Mouse (Mus musculus): Measurements from ENCODE around the gene Ampd3. TPM values are rescaled to one million over a fixed set of nuclear protein-coding genes. Genes with fewer than 3 reads are reported as not detected.

Ampd3 gene
- polyA plus RNA-seq, 1 experiment from 2014 or later: 3.0 TPM

- H3K27ac ChIP-seq (ENCODE audit: low read length): no peak overlapping the region
- H3K4me2 ChIP-seq (ENCODE audit: low read depth, low read length): no peak overlapping the region
- no peaks in the 10 kb centered on the region for H3K27me3 ChIP-seq (ENCODE audit: control insufficient read depth, insufficient read depth, low read depth, low read length)
- no peaks in the 10 kb centered on the region for H3K36me3 ChIP-seq (ENCODE audit: control insufficient read depth, insufficient read depth, low read length)
- no peaks in the 10 kb centered on the region for H3K9me3 ChIP-seq (ENCODE audit: control insufficient read depth, low read length)
- no peak; the same call in 1 of the 2 replicates for ATAC-seq (ENCODE audit: low read depth)
- no peak overlapping the region for H3K4me3 ChIP-seq (ENCODE audit: low read length)
- no peak overlapping the region for H3K9ac ChIP-seq (ENCODE audit: low read length)
- H3K4me1 ChIP-seq (replicated peaks; ENCODE audit: control insufficient read depth, insufficient read depth, low read length): peaks cover 2% of the 10 kb centered on the region; the same call in 1 of the 2 replicates
- WGBS: 50% methylated on average over 3 of the region's 3 CpGs
These were observed 36.3 kb downstream of the Ampd3 start for GRCm38 (mm10) chr7:110804266-110804665.

DNA sequence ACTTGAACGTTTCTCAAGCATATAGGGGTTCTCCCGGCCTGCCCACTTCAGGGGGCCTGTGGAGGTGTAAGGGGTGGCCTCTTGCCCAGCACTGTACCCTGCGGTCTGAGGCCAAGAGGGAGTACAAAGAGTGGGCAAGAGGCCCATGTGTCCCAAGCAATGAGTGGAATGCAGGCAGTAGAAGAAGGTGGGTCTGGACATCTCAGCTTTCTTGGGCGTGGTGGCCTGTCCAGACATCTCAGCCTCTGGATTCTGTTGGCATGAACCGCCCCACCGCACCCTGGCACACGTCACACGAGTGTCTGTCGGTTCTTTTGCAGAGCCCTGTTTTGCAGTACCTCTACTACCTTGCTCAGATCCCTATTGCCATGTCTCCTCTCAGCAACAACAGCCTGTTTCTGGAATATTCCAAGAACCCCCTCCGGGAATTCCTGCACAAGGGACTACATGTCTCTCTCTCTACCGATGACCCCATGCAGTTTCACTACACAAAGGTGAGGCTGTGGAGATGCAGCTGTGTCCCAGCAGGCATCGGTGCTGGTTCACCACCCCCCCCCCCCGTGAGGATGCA, 39.5 kb downstream of the Ampd3 start:
- peaks cover 2% of the 10 kb centered on the region; the same call in 1 of the 2 replicates for H3K4me1 ChIP-seq (replicated peaks; ENCODE audit: control insufficient read depth, insufficient read depth, low read length)
- peak; percentile 30; the same call in 1 of the 2 replicates for ATAC-seq (ENCODE audit: low read depth)
- H3K9me3 ChIP-seq (ENCODE audit: control insufficient read depth, low read length): no peaks in the 10 kb centered on the region
- no peak overlapping the region for H3K27ac ChIP-seq (ENCODE audit: low read length)
- H3K4me3 ChIP-seq (ENCODE audit: low read length): no peak overlapping the region
- no peaks in the 10 kb centered on the region for H3K36me3 ChIP-seq (ENCODE audit: control insufficient read depth, insufficient read depth, low read length)
- 75% methylated on average over 13 of the region's 13 CpGs for WGBS
- H3K9ac ChIP-seq (ENCODE audit: low read length): no peak overlapping the region
- no peak overlapping the region for H3K4me2 ChIP-seq (ENCODE audit: low read depth, low read length)
- no peaks in the 10 kb centered on the region for H3K27me3 ChIP-seq (ENCODE audit: control insufficient read depth, insufficient read depth, low read depth, low read length)

DNA sequence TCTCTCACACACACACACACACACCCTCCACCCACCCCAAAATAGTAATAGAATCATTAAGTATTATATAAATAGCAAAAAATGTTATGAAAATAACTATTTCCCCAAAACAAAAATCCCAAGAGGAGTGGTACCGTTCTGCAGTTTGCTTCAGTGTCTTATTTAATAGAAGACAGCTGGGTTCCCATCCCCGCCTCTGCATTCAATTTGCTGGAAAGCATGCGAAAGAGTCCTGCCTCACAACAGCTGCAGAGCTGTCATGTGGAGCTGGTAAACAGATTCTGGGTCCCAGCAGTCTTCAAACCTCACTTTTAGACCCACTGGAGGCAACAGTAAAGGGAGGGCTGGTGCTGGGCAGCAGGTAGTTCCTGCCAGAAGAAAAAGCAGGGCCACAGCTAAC, 41.0 kb downstream of the Ampd3 start:
- Histone ChIP-seq H3K4me1 (replicated peaks; ENCODE audit: control insufficient read depth, insufficient read depth, low read length) (peaks cover 2% of the 10 kb centered on the region; the same call in 1 of the 2 replicates), H3K36me3 (ENCODE audit: control insufficient read depth, insufficient read depth, low read length) (no peaks in the 10 kb centered on the region; the same call in 1 of the 2 replicates), H3K27ac (ENCODE audit: low read length) (no peak overlapping the region), H3K27me3 (ENCODE audit: control insufficient read depth, insufficient read depth, low read depth, low read length) (no peaks in the 10 kb centered on the region), H3K9me3 (ENCODE audit: control insufficient read depth, low read length) (no peaks in the 10 kb centered on the region), H3K9ac (ENCODE audit: low read length) (no peak overlapping the region), H3K4me3 (ENCODE audit: low read length) (no peak overlapping the region), H3K4me2 (ENCODE audit: low read depth, low read length) (no peak overlapping the region)
- no peak for ATAC-seq (ENCODE audit: low read depth)
- 54% methylated on average over 3 of the region's 3 CpGs for WGBS

DNA sequence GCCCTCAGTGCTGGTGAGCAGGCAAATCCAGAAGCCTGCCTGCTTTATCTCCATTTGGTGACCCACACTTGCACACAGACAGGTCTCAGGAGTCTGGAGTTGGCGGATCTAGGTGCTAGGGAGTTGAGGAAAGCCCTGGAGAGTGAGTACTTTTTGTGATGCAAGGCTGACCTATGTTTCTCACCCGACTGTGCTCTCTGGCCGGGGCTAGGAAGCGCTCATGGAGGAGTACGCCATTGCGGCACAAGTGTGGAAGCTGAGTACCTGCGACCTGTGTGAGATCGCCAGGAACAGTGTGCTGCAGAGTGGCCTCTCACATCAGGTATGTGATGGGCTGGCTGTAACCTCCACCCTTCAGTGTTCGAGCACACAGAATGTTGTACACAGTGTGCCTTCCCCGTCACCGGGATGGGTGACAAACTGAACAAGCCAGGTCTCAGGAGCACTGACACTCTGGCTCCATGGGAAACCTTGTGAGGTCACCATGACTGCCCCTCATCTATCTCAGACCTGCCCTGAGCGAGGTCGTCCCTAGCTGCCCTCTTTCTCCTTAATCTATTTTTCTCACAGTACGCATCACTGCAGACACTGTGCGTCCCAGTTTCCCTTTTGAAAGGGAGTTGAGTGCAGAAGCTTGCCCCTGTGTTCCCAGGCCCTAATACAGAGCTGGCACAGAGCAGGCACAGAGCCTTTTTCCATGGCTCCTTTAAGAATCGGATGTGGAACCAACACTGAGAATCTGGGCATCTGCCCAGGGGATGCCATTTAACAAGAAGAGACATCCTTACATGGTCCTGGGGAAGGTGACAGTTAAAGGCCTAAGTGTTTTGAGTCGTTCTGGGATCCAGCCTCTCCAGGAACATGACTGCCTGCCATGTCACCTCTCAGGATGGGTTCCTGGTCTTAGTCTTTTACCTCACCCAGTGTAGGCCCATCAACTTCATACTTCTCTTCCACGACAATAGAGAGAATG, 41.9 kb downstream of the Ampd3 start:
- ATAC-seq (ENCODE audit: low read depth): no peak
- H3K9ac ChIP-seq (ENCODE audit: low read length): no peak overlapping the region
- no peak overlapping the region for H3K27ac ChIP-seq (ENCODE audit: low read length)
- H3K36me3 ChIP-seq (ENCODE audit: control insufficient read depth, insufficient read depth, low read length): no peaks in the 10 kb centered on the region; the same call in 1 of the 2 replicates
- H3K4me2 ChIP-seq (ENCODE audit: low read depth, low read length): no peak overlapping the region
- H3K9me3 ChIP-seq (ENCODE audit: control insufficient read depth, low read length): no peaks in the 10 kb centered on the region
- H3K27me3 ChIP-seq (ENCODE audit: control insufficient read depth, insufficient read depth, low read depth, low read length): no peaks in the 10 kb centered on the region
- peaks cover 2% of the 10 kb centered on the region; the same call in 1 of the 2 replicates for H3K4me1 ChIP-seq (replicated peaks; ENCODE audit: control insufficient read depth, insufficient read depth, low read length)
- H3K4me3 ChIP-seq (ENCODE audit: low read length): no peak overlapping the region
- 80% methylated on average over 18 of the region's 18 CpGs for WGBS

- no peak for ATAC-seq (ENCODE audit: low read depth)
- no peak overlapping the region for H3K9ac ChIP-seq (ENCODE audit: low read length)
- no peak overlapping the region for H3K27ac ChIP-seq (ENCODE audit: low read length)
- peaks cover 2% of the 10 kb centered on the region for H3K36me3 ChIP-seq (ENCODE audit: control insufficient read depth, insufficient read depth, low read length)
- no peak overlapping the region for H3K4me3 ChIP-seq (ENCODE audit: low read length)
- no peaks in the 10 kb centered on the region for H3K27me3 ChIP-seq (ENCODE audit: control insufficient read depth, insufficient read depth, low read depth, low read length)
- 83% methylated on average over 8 of the region's 8 CpGs for WGBS
- H3K4me1 ChIP-seq (replicated peaks; ENCODE audit: control insufficient read depth, insufficient read depth, low read length): peaks cover 2% of the 10 kb centered on the region; the same call in 1 of the 2 replicates
- no peaks in the 10 kb centered on the region for H3K9me3 ChIP-seq (ENCODE audit: control insufficient read depth, low read length)
- no peak overlapping the region for H3K4me2 ChIP-seq (ENCODE audit: low read depth, low read length)
These were observed 43.0 kb downstream of the Ampd3 start for GRCm38 (mm10) chr7:110810995-110811394.

DNA sequence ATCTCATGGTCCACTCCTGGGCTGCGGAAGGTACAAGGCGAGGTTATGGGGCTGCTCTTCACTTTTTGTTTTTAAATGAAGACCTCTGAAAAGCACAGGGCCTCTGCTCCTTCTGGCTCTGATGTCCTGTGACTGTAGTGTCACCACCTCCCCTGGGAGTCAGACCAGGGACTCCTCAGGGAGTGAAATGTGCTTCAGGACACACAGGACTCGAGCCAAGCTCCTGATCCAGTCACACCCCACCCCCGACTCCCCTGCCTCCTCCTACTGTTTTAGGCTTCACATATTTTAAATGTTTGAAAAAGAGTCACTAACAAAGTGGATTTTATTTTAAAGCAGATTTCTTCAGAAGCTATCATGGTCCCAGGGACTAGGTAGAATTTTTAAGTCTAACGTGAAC, 43.5 kb downstream of the Ampd3 start:
- WGBS: 65% methylated on average over 5 of the region's 5 CpGs
- Histone ChIP-seq H3K27ac (ENCODE audit: low read length) (no peak overlapping the region), H3K27me3 (ENCODE audit: control insufficient read depth, insufficient read depth, low read depth, low read length) (no peaks in the 10 kb centered on the region)

GRCm38 (mm10) chr7:110813983-110814382, 46.0 kb downstream of the Ampd3 start:
- H3K27me3 ChIP-seq (ENCODE audit: control insufficient read depth, insufficient read depth, low read depth, low read length): no peaks in the 10 kb centered on the region
- peaks cover 6% of the 10 kb centered on the region for H3K4me1 ChIP-seq (replicated peaks; ENCODE audit: control insufficient read depth, insufficient read depth, low read length)
- H3K4me3 ChIP-seq (ENCODE audit: low read length): no peak overlapping the region
- no peak overlapping the region for H3K27ac ChIP-seq (ENCODE audit: low read length)
- no peak for ATAC-seq (ENCODE audit: low read depth)
- no peak overlapping the region for H3K9ac ChIP-seq (ENCODE audit: low read length)
- no peak overlapping the region for H3K4me2 ChIP-seq (ENCODE audit: low read depth, low read length)
- H3K9me3 ChIP-seq (ENCODE audit: control insufficient read depth, low read length): no peaks in the 10 kb centered on the region
- WGBS: 82% methylated on average over 1 of the region's 1 CpGs
- H3K36me3 ChIP-seq (ENCODE audit: control insufficient read depth, insufficient read depth, low read length): peaks cover 2% of the 10 kb centered on the region

More for the DNA sequence above, 43.5 kb downstream of the Ampd3 start:
- no peak for ATAC-seq (ENCODE audit: low read depth)
- Histone ChIP-seq H3K4me3 (ENCODE audit: low read length) (no peak overlapping the region), H3K4me1 (replicated peaks; ENCODE audit: control insufficient read depth, insufficient read depth, low read length) (peaks cover 2% of the 10 kb centered on the region; the same call in 1 of the 2 replicates), H3K9ac (ENCODE audit: low read length) (no peak overlapping the region), H3K9me3 (ENCODE audit: control insufficient read depth, low read length) (no peaks in the 10 kb centered on the region), H3K4me2 (ENCODE audit: low read depth, low read length) (no peak overlapping the region), H3K36me3 (ENCODE audit: control insufficient read depth, insufficient read depth, low read length) (peaks cover 2% of the 10 kb centered on the region)

GRCm38 (mm10) chr7:110816037-110816436, 48.0 kb downstream of the Ampd3 start:
- Histone ChIP-seq H3K36me3 (ENCODE audit: control insufficient read depth, insufficient read depth, low read length) (peaks cover 2% of the 10 kb centered on the region), H3K4me3 (ENCODE audit: low read length) (no peak overlapping the region), H3K9ac (ENCODE audit: low read length) (no peak overlapping the region), H3K27ac (ENCODE audit: low read length) (no peak overlapping the region), H3K27me3 (ENCODE audit: control insufficient read depth, insufficient read depth, low read depth, low read length) (no peaks in the 10 kb centered on the region), H3K4me2 (ENCODE audit: low read depth, low read length) (no peak overlapping the region), H3K4me1 (replicated peaks; ENCODE audit: control insufficient read depth, insufficient read depth, low read length) (peaks cover 7% of the 10 kb centered on the region), H3K9me3 (ENCODE audit: control insufficient read depth, low read length) (no peaks in the 10 kb centered on the region)
- 64% methylated on average over 5 of the region's 5 CpGs for WGBS
- ATAC-seq (ENCODE audit: low read depth): peak; percentile 56

GRCm38 (mm10) chr7:110818206-110818605, 50.2 kb downstream of the Ampd3 start:
- H3K9me3 ChIP-seq (ENCODE audit: control insufficient read depth, low read length): no peaks in the 10 kb centered on the region
- 0 out of 2 replicates have a peak overlapping the region, but pooled peaks have one; percentile 4 for H3K9ac ChIP-seq (ENCODE audit: low read length)
- 45% methylated on average over 6 of the region's 6 CpGs for WGBS
- H3K4me1 ChIP-seq (replicated peaks; ENCODE audit: control insufficient read depth, insufficient read depth, low read length): peaks cover 14% of the 10 kb centered on the region
- no peak overlapping the region for H3K4me3 ChIP-seq (ENCODE audit: low read length)
- H3K4me2 ChIP-seq (ENCODE audit: low read depth, low read length): no peak overlapping the region
- H3K36me3 ChIP-seq (ENCODE audit: control insufficient read depth, insufficient read depth, low read length): peaks cover 4% of the 10 kb centered on the region
- no peak overlapping the region for H3K27ac ChIP-seq (ENCODE audit: low read length)
- ATAC-seq (ENCODE audit: low read depth): no peak
- H3K27me3 ChIP-seq (ENCODE audit: control insufficient read depth, insufficient read depth, low read depth, low read length): no peaks in the 10 kb centered on the region
